Mouse (Mus musculus) megakaryocyte-erythroid progenitor cell, adult 5-6 weeks (primary cell): ENCODE results near the gene Med21. TPM values are rescaled to one million over a fixed set of nuclear protein-coding genes. Genes with fewer than 3 reads are reported as not detected.

Source experiments
- ATAC-seq: replicated peaks from 2 replicates; pipeline ENCODE4 v1.8.0; 2016; ENCODE audit warnings: mild to moderate bottlenecking, inconsistent platforms; ENCODE audit not compliant: severe bottlenecking, poor library complexity, low FRiP score, low TSS enrichment
- total RNA-seq, 2 experiments: library from RNA; stranded (forward) in 1 of 2; stranded (reverse) in 1 of 2; fragments of 200-1000, 215-1000 nt in 1 of 2; fragments of >200 nt in 1 of 2; fragmentation: Nextera tagmentation in 1 of 2; gene quantifications; 2 replicates each; pipeline ENCODE4 v1.2.3; 2014 to 2017

Gene Med21
- total RNA-seq (2014; fragmentation: Nextera tagmentation): 70.8 and 85.1 TPM in 2 replicates
- 83.8 and 89.7 TPM in 2 replicates for total RNA-seq (2017)

DNA sequence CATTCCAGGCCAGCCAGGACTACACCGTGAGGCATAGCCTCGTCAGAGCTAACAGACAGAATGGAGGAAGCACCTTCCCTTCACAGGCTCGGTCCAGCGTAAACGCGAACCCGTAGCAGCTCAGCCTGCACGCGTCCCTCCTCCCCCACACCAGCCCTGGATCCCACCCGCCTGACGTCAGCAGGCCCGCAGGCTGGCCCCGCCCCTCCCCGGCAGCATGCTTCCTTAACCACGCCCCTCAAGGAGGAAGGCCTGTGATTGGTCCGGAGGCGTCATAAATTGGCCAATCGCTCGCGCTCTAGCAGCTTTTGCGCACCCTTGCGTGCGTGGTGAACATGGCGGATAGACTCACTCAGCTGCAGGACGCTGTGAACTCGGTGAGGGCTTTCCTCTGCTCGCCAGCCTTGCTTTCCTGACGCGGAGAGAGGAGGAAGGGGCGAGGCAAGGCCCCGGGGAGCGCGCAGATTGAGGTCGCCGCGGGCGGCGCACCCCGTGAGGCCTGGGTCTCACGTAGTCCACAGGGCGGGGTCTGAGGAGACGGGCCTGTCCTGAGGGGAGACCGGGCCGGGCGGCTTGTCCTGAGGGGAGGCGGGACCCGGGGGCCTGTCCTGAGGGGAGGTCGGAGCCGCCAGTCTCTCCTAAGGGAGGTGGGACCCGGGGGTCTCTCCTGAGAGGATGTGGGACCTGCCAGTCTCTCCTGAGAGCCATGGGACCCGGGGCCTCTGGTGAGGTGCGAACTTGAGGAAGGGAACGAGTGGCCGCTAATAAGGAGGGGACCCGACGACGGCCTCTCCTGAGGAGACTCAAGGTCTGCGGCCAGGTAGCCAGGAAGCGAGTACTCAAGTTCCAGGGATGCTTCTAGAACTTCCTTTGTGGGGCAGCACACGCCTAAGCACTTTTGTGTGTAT, at the start of gene Med21, which contains the start of gene Tm7sf3:
TSS of gene Med21 (plus strand) at position 272 of the 908 bp plus-strand sequence.
TSS of gene Tm7sf3 (minus strand) at position 549 of the 908 bp plus-strand sequence.
- peak; percentile 94 for ATAC-seq

GRCm38 (mm10) chr6:146602601-146603000, 39.7 kb upstream of the Med21 start:
- no peak for ATAC-seq

DNA sequence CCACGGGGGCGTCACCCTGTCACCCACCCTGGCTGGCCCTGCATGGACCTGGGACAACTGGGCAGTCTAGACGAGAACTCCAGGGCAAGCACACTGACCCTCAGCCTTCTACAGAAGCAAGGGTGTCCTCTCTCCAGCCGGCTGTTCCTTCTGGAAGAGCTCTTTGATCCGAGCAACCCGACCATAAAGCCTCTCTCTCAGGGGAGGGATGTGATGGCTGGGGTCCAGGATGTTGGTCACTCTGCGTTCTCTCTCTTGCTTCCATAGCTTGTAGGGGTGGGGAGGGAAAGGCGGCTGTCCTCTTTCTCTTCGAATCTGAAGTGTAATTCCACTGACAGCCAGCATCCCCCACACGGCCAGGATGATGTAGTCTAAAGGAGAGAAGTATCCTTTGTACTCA, 38.7 kb upstream of the Med21 start:
- no peak for ATAC-seq

DNA sequence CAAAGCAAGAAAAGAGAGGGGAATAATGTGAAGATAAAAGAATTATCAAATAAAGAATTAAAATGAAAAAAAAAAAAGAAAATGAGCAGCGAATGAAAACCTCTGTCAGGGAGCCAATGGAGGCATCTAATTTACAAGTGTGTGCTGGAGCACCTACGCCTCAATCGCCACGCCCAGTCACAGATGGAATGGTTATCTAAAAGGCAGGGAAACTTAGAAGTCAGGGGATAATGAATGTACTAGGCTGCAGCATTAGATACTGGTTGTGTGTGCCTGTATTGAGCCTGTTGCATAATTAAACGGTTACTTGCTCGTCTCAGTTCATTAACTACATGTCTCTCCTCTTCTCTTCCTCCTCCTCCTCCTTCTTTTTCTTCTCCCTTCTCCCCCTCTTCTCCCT, 31.0 kb upstream of the Med21 start:
- peak; percentile 91 for ATAC-seq

GRCm38 (mm10) chr6:146611897-146612296, 30.4 kb upstream of the Med21 start:
- peak; percentile 77 for ATAC-seq

DNA sequence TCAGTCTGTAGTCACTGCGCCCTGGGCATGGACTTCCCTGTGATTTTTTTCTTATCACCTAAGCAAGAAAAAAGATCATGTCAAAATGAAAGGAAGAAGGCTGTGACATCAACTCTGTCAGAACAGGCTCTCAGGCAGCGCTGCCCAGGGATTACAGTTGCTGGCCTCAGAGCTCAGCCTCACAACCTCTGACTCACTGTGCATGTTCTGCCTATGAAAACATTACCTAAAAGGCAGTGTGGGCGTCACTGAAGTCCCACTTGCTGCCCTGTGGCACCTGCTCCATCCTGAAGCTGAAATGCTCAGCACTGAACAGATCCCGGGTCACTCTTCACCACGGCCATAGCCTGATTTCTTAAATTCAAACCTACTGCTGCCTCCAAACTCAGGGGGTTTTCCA, 29.6 kb upstream of the Med21 start:
- ATAC-seq: no peak

DNA sequence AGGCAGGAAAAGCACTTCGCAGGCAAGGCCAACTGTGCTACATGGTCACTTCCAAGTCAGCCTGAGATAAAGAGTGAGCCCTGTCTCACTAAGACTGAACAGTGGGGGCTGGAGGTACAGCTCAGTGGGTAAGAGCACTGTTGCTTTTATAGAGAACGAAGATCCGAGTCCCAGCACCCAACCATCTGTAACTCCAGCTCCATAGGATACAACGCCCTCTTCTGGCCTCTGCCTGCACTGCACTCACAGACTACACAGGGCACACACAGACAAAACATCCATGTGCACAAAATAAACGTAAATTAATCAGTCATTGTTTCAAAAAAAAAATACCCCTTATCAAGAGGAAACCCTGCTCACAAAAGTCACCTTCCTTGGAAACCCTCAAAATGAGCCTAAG, 28.4 kb upstream of the Med21 start:
- no peak for ATAC-seq

GRCm38 (mm10) chr6:146614541-146614940, 27.8 kb upstream of the Med21 start:
- ATAC-seq: no peak

GRCm38 (mm10) chr6:146615891-146616290, 26.5 kb upstream of the Med21 start:
- ATAC-seq: no peak

DNA sequence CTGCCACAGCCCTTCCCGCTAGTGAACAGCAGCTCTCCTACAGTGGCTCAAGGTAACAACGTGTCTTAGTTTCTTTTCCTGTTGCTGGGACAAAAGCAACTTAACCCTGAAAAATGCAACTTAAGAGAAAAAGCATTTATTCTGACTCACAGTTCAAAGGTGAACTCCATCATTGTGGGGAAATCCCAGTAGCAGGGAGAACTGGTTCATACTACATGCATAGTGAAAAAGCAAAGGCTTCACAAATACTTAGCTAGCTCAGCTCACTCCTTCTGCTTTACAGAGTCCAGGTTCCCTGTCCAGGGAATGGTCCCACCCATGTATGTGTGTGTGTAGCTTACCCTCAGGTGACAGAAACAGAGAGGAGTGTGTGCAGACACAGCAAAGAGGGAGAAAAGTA, 25.7 kb upstream of the Med21 start:
- ATAC-seq: no peak

- no peak for ATAC-seq
Measured at GRCm38 (mm10) chr6:146628123-146628522, 14.2 kb upstream of the Med21 start.

DNA sequence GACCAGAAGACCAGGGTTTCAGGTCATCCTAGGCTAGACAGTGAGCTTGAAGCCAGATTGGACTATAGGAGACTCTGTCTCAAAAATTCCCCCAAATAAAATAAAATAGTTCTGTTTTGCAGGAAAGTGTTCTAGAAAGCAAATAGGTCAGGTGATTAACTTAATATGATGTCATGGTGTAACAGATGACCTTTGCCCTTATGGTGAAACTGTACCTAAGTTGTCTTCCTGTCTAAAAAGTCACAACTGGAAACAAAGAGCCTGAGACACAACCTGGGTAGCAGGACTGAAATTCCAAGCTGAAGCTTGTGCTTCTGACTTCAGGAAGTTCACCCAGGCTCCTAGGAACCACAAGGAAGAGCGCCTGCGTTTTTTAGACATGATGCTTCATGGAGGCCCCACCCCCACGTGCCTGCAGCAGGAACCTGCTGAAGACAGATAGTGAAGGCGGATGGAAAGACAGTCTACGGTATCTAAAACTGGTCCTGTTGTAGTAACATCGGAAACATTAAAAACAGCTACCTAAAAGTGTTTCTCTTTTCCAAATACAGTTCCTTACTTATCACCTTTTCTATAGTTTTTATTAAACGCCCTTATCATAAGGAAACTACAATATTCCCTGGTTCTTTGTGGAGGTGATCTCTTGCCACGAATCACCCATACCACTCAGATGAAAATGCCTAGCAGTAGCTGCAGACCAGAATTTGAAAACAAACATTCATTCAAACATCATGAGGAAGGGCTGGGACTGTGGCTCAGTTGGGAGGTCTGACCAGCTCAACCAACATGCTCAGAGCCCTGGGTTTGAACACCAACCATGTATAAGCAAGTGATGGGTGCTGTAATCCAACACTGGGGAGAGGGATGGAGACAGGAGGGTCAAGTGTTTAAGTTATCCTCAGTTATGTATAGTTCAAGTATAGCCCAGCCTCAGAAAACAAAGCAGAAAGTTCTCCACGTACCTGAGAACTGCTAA, 12.3 kb upstream of the Med21 start:
- peak; percentile 85 for ATAC-seq

- ATAC-seq: peak; percentile 45
Measured at GRCm38 (mm10) chr6:146630961-146631360, 11.4 kb upstream of the Med21 start.

- ATAC-seq: no peak
Measured at GRCm38 (mm10) chr6:146631847-146632246, 10.5 kb upstream of the Med21 start.

DNA sequence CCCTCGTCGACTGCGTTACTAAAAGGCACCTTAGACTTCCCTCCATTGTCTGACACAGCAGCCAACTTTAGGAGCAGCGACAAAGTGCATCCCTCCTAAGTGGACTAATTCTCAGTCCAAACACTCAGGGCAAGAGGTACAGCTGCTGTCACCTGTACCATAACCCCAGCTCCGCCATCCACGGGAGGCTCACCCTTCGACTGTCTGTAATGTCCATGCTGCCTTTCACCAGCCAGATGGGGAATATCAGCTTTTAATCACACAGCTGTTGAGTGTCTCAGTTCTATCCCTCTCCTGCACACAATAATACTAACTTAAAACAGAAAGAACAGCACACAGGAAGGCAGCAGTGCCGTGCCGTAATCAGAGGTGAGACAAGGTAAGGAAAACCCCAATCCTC, 9.9 kb upstream of the Med21 start:
- ATAC-seq: no peak

GRCm38 (mm10) chr6:146633097-146633496, 9.2 kb upstream of the Med21 start:
- ATAC-seq: no peak

- 0 out of 2 replicates have a peak, but pooled peaks have one; percentile 24 for ATAC-seq
Measured at GRCm38 (mm10) chr6:146633629-146634014, 8.7 kb upstream of the Med21 start.

GRCm38 (mm10) chr6:146634015-146634722, 8.2 kb upstream of the Med21 start:
- ATAC-seq: peak; percentile 14
